Mouse (Mus musculus) MEL (cell line): ENCODE measurements around the gene Pofut1. TPM values are rescaled to one million over a fixed set of nuclear protein-coding genes. Genes with fewer than 3 reads are reported as not detected.
"Not testable (repeated sequence)": the region's sequence is repeated elsewhere in the genome, so short reads cannot be mapped to it uniquely, and the experiment has no call there.

Experiments
- DNase-seq: peaks from one replicate; pipeline ENCODE4 v3.0.0; 2011; ENCODE audit warnings: low read depth, low spot score
- H3K27ac ChIP-seq: 2 replicates; pipeline ENCODE4 v1.5.1; 2012; ENCODE audit warnings: low read depth, mild to moderate bottlenecking, control low read depth, low read length, moderate library complexity; ENCODE audit not compliant: control insufficient read depth
- H3K27me3 ChIP-seq, 2 experiments: fragments of 150-350 bp in 1 of 2; sonication (generic) in 1 of 2; 2 replicates each; pipeline ENCODE4 v1.6.1; 2012; ENCODE audit warnings: low read length in 2 of 2, mild to moderate bottlenecking in 2 of 2, improper control_type of control experiment in 1 of 2, moderate library complexity in 1 of 2; ENCODE audit not compliant: insufficient read depth in 2 of 2, control insufficient read depth in 1 of 2
- H3K36me3 ChIP-seq, 2 experiments: 2 replicates each; pipeline ENCODE4 v1.6.1; 2012 to 2014; ENCODE audit warnings: low read length in 2 of 2, improper control_type of control experiment in 1 of 2, inconsistent platforms in 1 of 2, mild to moderate bottlenecking in 1 of 2; ENCODE audit not compliant: insufficient read depth in 2 of 2, control insufficient read depth in 1 of 2
- H3K4me1 ChIP-seq, 2 experiments: fragments of 150-350 bp in 1 of 2; sonication (generic) in 1 of 2; 2 replicates each; pipeline ENCODE4 v1.6.1; 2012; ENCODE audit warnings: low read length in 2 of 2, improper control_type of control experiment in 1 of 2, mild to moderate bottlenecking in 1 of 2; ENCODE audit not compliant: insufficient read depth in 2 of 2, control insufficient read depth in 1 of 2
- H3K4me3 ChIP-seq, 2 experiments: fragments of 150-350 bp in 1 of 2; sonication (generic) in 1 of 2; 2 replicates each; pipeline ENCODE4 v1.5.1; 2012; ENCODE audit warnings: low read depth in 2 of 2, low read length in 2 of 2, mild to moderate bottlenecking in 2 of 2, moderate library complexity in 2 of 2, control low read depth in 1 of 2, improper control_type of control experiment in 1 of 2; ENCODE audit not compliant: control insufficient read depth in 1 of 2, insufficient read depth in 1 of 2
- H3K79me2 ChIP-seq: 2 replicates; pipeline ENCODE4 v1.6.1; 2012; ENCODE audit warnings: mild to moderate bottlenecking, low read length, moderate library complexity; ENCODE audit not compliant: control insufficient read depth, poor library complexity, insufficient read depth
- H3K9ac ChIP-seq: 2 replicates; pipeline ENCODE4 v1.6.1; 2012; ENCODE audit warnings: low read depth, mild to moderate bottlenecking, control low read depth, low read length, moderate library complexity; ENCODE audit not compliant: control insufficient read depth, poor library complexity, severe bottlenecking
- H3K9me3 ChIP-seq: fragments of 150-350 bp; sonication (generic); replicated peaks from 2 replicates; pipeline ENCODE4 v1.6.1; 2012; ENCODE audit warnings: mild to moderate bottlenecking, low read length, improper control_type of control experiment, moderate library complexity; ENCODE audit not compliant: insufficient read depth
- ELF1 ChIP-seq: IDR thresholded peaks from 2 replicates; pipeline ENCODE4 v1.6.1; 2014; ENCODE audit warnings: low read depth, mild to moderate bottlenecking, inconsistent platforms, low read length, improper control_type of control experiment, moderate library complexity
- EP300 ChIP-seq, 2 experiments: IDR thresholded peaks; 2 replicates each; pipeline ENCODE4 v1.6.1; 2011; ENCODE audit warnings: improper control_type of control experiment in 2 of 2, low read length in 2 of 2, low read depth in 1 of 2, mild to moderate bottlenecking in 1 of 2
- KAT2A ChIP-seq: conservative IDR thresholded peaks from 2 replicates; pipeline ENCODE4 v1.6.1; 2012; ENCODE audit warnings: low read depth, low read length, improper control_type of control experiment, inconsistent platforms
- MAX ChIP-seq: IDR thresholded peaks from 2 replicates; pipeline ENCODE4 v1.6.1; 2011; ENCODE audit warnings: low read length, improper control_type of control experiment
- MAZ ChIP-seq: IDR thresholded peaks from 2 replicates; pipeline ENCODE4 v1.6.1; 2012; ENCODE audit warnings: low read depth, mild to moderate bottlenecking, inconsistent platforms, low read length, improper control_type of control experiment
- MXI1 ChIP-seq: IDR thresholded peaks from 2 replicates; pipeline ENCODE4 v1.6.1; 2011; ENCODE audit warnings: mild to moderate bottlenecking, low read depth, low read length, improper control_type of control experiment
- POLR2AphosphoS5 ChIP-seq: IDR thresholded peaks from 2 replicates; pipeline ENCODE4 v1.6.1; 2012; ENCODE audit warnings: low read depth, borderline replicate concordance, mild to moderate bottlenecking, inconsistent platforms, low read length, moderate library complexity, mixed read lengths
- TCF12 ChIP-seq: IDR thresholded peaks from 2 replicates; pipeline ENCODE4 v1.6.1; 2014; ENCODE audit warnings: low read depth, mild to moderate bottlenecking, inconsistent platforms, low read length, improper control_type of control experiment, moderate library complexity
- USF2 ChIP-seq, 2 experiments: IDR thresholded peaks; 2 replicates each; pipeline ENCODE4 v1.6.1; 2011 to 2012; ENCODE audit warnings: improper control_type of control experiment in 2 of 2, low read length in 2 of 2, borderline replicate concordance in 1 of 2, inconsistent platforms in 1 of 2, low read depth in 1 of 2, mild to moderate bottlenecking in 1 of 2; ENCODE audit not compliant: insufficient read depth in 1 of 2
- ZKSCAN1 ChIP-seq: IDR thresholded peaks from 2 replicates; pipeline ENCODE4 v1.6.1; 2012; ENCODE audit warnings: low read depth, mild to moderate bottlenecking, inconsistent platforms, low read length, improper control_type of control experiment, moderate library complexity
- polyA plus RNA-seq, 2 experiments: library from polyadenylated mRNA; stranded (reverse) in 1 of 2; unstranded in 1 of 2; fragments of >175 nt in 1 of 2; fragments of >200 nt in 1 of 2; gene quantifications; 2 replicates each; pipeline versions ENCODE4 v1.2.1 to v1.2.4; 2012; ENCODE audit warnings: low replicate concordance in 2 of 2, low read depth in 1 of 2; ENCODE audit not compliant: insufficient read length in 2 of 2, insufficient read depth in 1 of 2, missing spikeins in 1 of 2
- total RNA-seq: library from RNA; depleted of rRNA; stranded (reverse); fragments of 300-350 nt; gene quantifications from 2 replicates; pipeline ENCODE4 v1.2.3, GENCODE M21; 2012

Pofut1 gene
- total and polyA plus RNA-seq, 3 experiments, result 20.2 to 28.7 TPM; not detected in 1

- no peak for TF ChIP-seq MAZ
- TF ChIP-seq EP300 (IDR thresholded peaks at IDR 0.05; ENCODE audit: low read depth in 1 of 2, low read length in 2 of 2), result no peak
- no peak for TF ChIP-seq ELF1
- no peak for TF ChIP-seq ZKSCAN1
- TF ChIP-seq MXI1, result no peak
- no peak for TF ChIP-seq TCF12
- TF ChIP-seq KAT2A, result no peak
- TF ChIP-seq USF2 (IDR thresholded peaks at IDR 0.05; ENCODE audit: borderline replicate concordance in 1 of 2, insufficient read depth in 1 of 2, low read depth in 1 of 2, low read length in 2 of 2), result no peak
- no peak for TF ChIP-seq MAX
- Histone ChIP-seq H3K9ac (no peak overlapping the region), H3K27ac (0 out of 2 replicates have a peak overlapping the region, but pooled peaks have one; percentile 27), H3K9me3 (no peaks in the 10 kb centered on the region), H3K27me3 (no peaks in the 10 kb centered on the region), H3K4me1 (peaks cover 21 to 23% of the 10 kb centered on the region in 2 experiments), H3K36me3 (peaks cover 2 to 30% of the 10 kb centered on the region in 2 experiments; a peak in 3 of 4 replicates), H3K4me3 (no peak overlapping the region), H3K79me2 (no peaks in the 10 kb centered on the region)
- peak; percentile 37 for DNase-seq
These were observed 21.7 kb downstream of the Pofut1 start for GRCm38 (mm10) chr2:153263053-153263452.

DNA sequence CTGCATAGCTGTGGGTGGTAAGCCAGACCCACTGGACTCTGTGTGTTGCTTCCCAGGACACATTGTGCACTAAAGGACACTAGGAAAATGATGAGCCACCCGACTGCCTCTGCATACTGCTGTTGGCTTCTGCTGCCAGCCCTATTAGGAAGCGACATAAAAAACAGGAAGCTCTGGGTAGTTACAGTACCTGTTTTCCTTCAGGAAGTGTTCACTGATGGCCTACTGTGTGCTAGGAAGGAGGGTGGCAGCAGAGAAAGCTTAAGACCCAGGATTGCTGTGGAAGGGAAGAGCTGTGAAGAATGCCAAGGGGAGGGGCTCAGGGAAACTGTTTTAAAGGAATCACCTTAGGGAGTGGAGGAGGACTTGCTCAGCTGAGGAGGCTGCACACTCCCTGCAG, 26.0 kb downstream of the Pofut1 start:
- H3K4me3 ChIP-seq, result no peak overlapping the region
- no peak overlapping the region for H3K27ac ChIP-seq
- peaks cover 2 to 3% of the 10 kb centered on the region in 2 experiments; a peak in 3 of 4 replicates for H3K36me3 ChIP-seq
- H3K4me1 ChIP-seq, result peaks cover 5% of the 10 kb centered on the region in 2 experiments; a peak in 2 of 4 replicates
- H3K27me3 ChIP-seq, result no peaks in the 10 kb centered on the region
- no peaks in the 10 kb centered on the region for H3K79me2 ChIP-seq
- no peak for DNase-seq
- H3K9me3 ChIP-seq, result no peaks in the 10 kb centered on the region
- H3K9ac ChIP-seq, result no peak overlapping the region
- TF ChIP-seq ZKSCAN1, result peak; percentile 92
- TF ChIP-seq POLR2AphosphoS5, result no peak
- TF ChIP-seq, all 39 proteins: peak for 1

DNA sequence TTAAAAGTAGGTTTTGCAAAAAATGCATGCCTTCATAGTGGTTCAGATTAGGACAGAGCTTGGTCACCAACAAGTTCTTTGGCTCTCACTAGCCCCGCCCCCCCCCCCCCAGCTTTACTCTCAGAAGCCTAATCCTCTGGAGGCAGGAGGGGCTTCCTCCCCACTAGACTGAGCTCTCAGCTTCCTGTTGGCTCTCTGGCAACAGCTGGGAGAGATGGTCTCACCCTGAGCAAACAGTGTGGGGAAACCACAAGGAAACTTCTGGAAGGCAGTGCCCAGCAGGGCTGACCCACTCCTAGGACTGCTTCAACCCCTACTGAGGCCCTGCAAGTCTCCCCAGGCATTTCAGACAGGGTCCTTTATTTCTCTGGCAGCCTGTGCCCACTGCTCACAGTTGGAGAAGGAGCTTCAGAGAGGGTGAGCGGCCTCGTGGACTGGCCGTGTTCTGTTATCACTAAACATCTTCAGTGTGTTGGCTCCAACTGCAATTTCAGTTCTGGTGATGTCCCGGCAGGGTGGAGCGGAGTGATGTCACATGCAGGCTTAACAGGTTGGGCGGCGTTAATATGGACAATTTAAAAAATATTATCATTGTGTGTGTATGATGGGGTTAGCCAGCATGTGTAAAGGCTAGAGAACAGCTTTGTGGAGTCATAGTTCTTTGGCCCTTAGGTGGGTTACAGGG, 29.0 kb downstream of the Pofut1 start:
- not testable (repeated sequence) for DNase-seq, H3K9ac ChIP-seq, H3K4me1 ChIP-seq, H3K9me3 ChIP-seq, H3K27me3 ChIP-seq, H3K79me2 ChIP-seq, H3K36me3 ChIP-seq, H3K4me3 ChIP-seq, H3K27ac ChIP-seq

GRCm38 (mm10) chr2:153274200-153274918, 33.0 kb downstream of the Pofut1 start:
- H3K27ac ChIP-seq, H3K4me1 ChIP-seq, H3K27me3 ChIP-seq, H3K9ac ChIP-seq, H3K4me3 ChIP-seq, H3K9me3 ChIP-seq, H3K36me3 ChIP-seq, H3K79me2 ChIP-seq: not testable (repeated sequence)
- DNase-seq, result peak; percentile 58
